ENCODE assay signal across 13 mouse cellular contexts in genomic region chr12:105981974-105982305, GRCm38 (mm10). TPM values are rescaled to one million over a fixed set of nuclear protein-coding genes. Genes with fewer than 3 reads are reported as not detected.
A peak's percentile ranks its signal among the peaks of the same experiment; 100 is the strongest.
DNase-seq lines count a peak whose midpoint lies in the region; ATAC-seq lines count a peak whose summit lies in the region.
"Had no signal": no experiment of that assay in that cellular context is flagged by ENCODE, and none has a peak within 500 bp of the region (broad histone marks: within the 10 kb centered on the region; RNA-seq: fewer than 3 reads in every experiment).

No protein-coding gene starts in this region.

- DNase-seq in heart, postnatal 4 days, result no peak
- DNase-seq in liver, embryonic 11.5 days (ENCODE audit: low spot score), result no peak
- DNase-seq in liver, result no peak
- DNase-seq in embryonic facial prominence, embryonic 10.5 days (ENCODE audit: low spot score), result no peak
- DNase-seq in adrenal gland, postnatal 4 days (ENCODE audit: low spot score in 2 of 2), result no peak
- DNase-seq: B cell, adult 2 months had no signal

- H3K4me3 ChIP-seq in heart, embryonic 11.5 days (ENCODE audit: low read depth, low read length), result peak overlapping the region; percentile 18
- peak overlapping the region; percentile 37 for H3K4me3 ChIP-seq in liver, embryonic 11.5 days (ENCODE audit: low read depth, low read length)
- peak overlapping the region; percentile 40; the same call in 1 of the 2 replicates for H3K4me3 ChIP-seq in embryonic facial prominence, embryonic 10.5 days
- H3K4me3 ChIP-seq in liver, embryonic 16.5 days (ENCODE audit: low read depth, low read length), result peak overlapping the region; percentile 42; the same call in 1 of the 2 replicates
- H3K4me3 ChIP-seq: hindbrain, embryonic 15.5 days had no signal

- peaks cover 6% of the 10 kb centered on the region; the same call in 1 of the 2 replicates for H3K9me3 ChIP-seq in heart, embryonic 11.5 days (replicated peaks; ENCODE audit: control insufficient read depth, low read length)
- H3K9me3 ChIP-seq in liver, embryonic 11.5 days (ENCODE audit: control insufficient read depth, low read length), result peaks cover 4% of the 10 kb centered on the region
- peaks cover 8% of the 10 kb centered on the region for H3K9me3 ChIP-seq in embryonic facial prominence, embryonic 10.5 days
- H3K9me3 ChIP-seq in liver, embryonic 16.5 days (replicated peaks; ENCODE audit: control insufficient read depth, low read length), result peaks cover 3% of the 10 kb centered on the region
- H3K9me3 ChIP-seq: hindbrain, embryonic 15.5 days had no signal

- H3K4me2 ChIP-seq in heart, embryonic 11.5 days, result peak overlapping the region; percentile 62
- peak overlapping the region; percentile 55 for H3K4me2 ChIP-seq in liver, embryonic 11.5 days
- H3K4me2 ChIP-seq in liver, embryonic 16.5 days (ENCODE audit: low read depth, low read length), result peak overlapping the region; percentile 58; the same call in 1 of the 2 replicates
- H3K4me2 ChIP-seq: hindbrain, embryonic 15.5 days had no signal

- no peak; the same call in 1 of the 2 replicates for ATAC-seq in heart, embryonic 11.5 days (replicated peaks; ENCODE audit: insufficient number of reproducible peaks, low FRiP score, low TSS enrichment)
- ATAC-seq in liver, embryonic 11.5 days (replicated peaks; ENCODE audit: low FRiP score), result peak; percentile 57; the same call in 1 of the 2 replicates
- no peak for ATAC-seq in liver, embryonic 16.5 days (ENCODE audit: low read depth)
- no peak for ATAC-seq in erythroid progenitor cell, adult 5-6 weeks (replicated peaks; ENCODE audit: low FRiP score, poor library complexity, severe bottlenecking)
- ATAC-seq: forebrain, embryonic 14.5 days; midbrain, embryonic 16.5 days; Patski had no signal

- H3K27ac ChIP-seq in heart, embryonic 11.5 days (ENCODE audit: low read depth, low read length), result no peak overlapping the region
- no peak overlapping the region for H3K27ac ChIP-seq in liver, embryonic 11.5 days (ENCODE audit: low read depth, low read length)
- H3K27ac ChIP-seq in embryonic facial prominence, embryonic 10.5 days (replicated peaks), result no peak overlapping the region
- H3K27ac ChIP-seq in liver, embryonic 16.5 days (ENCODE audit: low read length), result no peak overlapping the region
- H3K27ac ChIP-seq: hindbrain, embryonic 15.5 days had no signal

- H3K4me1 ChIP-seq in heart, embryonic 11.5 days (ENCODE audit: control insufficient read depth, insufficient read depth, low read length), result no peaks in the 10 kb centered on the region
- peaks cover 5% of the 10 kb centered on the region; the same call in 1 of the 2 replicates for H3K4me1 ChIP-seq in liver, embryonic 11.5 days (replicated peaks; ENCODE audit: control insufficient read depth, insufficient read depth, low read length)
- peaks cover 9% of the 10 kb centered on the region for H3K4me1 ChIP-seq in embryonic facial prominence, embryonic 10.5 days
- peaks cover 4% of the 10 kb centered on the region; the same call in 1 of the 2 replicates for H3K4me1 ChIP-seq in liver, embryonic 16.5 days (ENCODE audit: control insufficient read depth, low read depth, low read length)
- H3K4me1 ChIP-seq: hindbrain, embryonic 15.5 days had no signal

- no peak overlapping the region for H3K9ac ChIP-seq in heart, embryonic 11.5 days (ENCODE audit: low read depth, low read length)
- H3K9ac ChIP-seq in liver, embryonic 11.5 days (ENCODE audit: low read depth, low read length), result no peak overlapping the region
- no peak overlapping the region for H3K9ac ChIP-seq in liver, embryonic 16.5 days (ENCODE audit: low read depth, low read length)
- H3K9ac ChIP-seq: hindbrain, embryonic 15.5 days had no signal

- H3K27me3 ChIP-seq in heart, embryonic 11.5 days (ENCODE audit: control insufficient read depth, insufficient read depth, low read length), result no peaks in the 10 kb centered on the region
- H3K27me3 ChIP-seq in liver, embryonic 11.5 days (replicated peaks; ENCODE audit: control insufficient read depth, insufficient read depth, low read length), result no peaks in the 10 kb centered on the region
- no peaks in the 10 kb centered on the region for H3K27me3 ChIP-seq in embryonic facial prominence, embryonic 10.5 days (replicated peaks; ENCODE audit: low read depth, poor library complexity, severe bottlenecking)
- H3K27me3 ChIP-seq in liver, embryonic 16.5 days (ENCODE audit: control insufficient read depth, insufficient read depth, low read depth, low read length), result no peaks in the 10 kb centered on the region
- H3K27me3 ChIP-seq: hindbrain, embryonic 15.5 days had no signal

- no peaks in the 10 kb centered on the region for H3K36me3 ChIP-seq in heart, embryonic 11.5 days (ENCODE audit: control insufficient read depth, insufficient read depth, low read length)
- H3K36me3 ChIP-seq in liver, embryonic 11.5 days (ENCODE audit: control insufficient read depth, insufficient read depth, low read length), result no peaks in the 10 kb centered on the region
- no peaks in the 10 kb centered on the region for H3K36me3 ChIP-seq in embryonic facial prominence, embryonic 10.5 days (replicated peaks)
- H3K36me3 ChIP-seq in liver, embryonic 16.5 days (ENCODE audit: control insufficient read depth, insufficient read depth), result no peaks in the 10 kb centered on the region
- H3K36me3 ChIP-seq: hindbrain, embryonic 15.5 days had no signal

- 91% methylated on average over 6 of the region's 7 CpGs for WGBS in heart, embryonic 11.5 days (ENCODE audit: insufficient replicate concordance)
- WGBS in liver, embryonic 11.5 days, result 59% methylated on average over 7 of the region's 7 CpGs
- 73% methylated on average over 7 of the region's 7 CpGs for WGBS in embryonic facial prominence, embryonic 10.5 days
- WGBS in liver, embryonic 16.5 days (ENCODE audit: insufficient replicate concordance), result 60% methylated on average over 7 of the region's 7 CpGs

RNA-seq across cellular contexts. Expression of gene Vrk1, which starts 28.1 kb away (rescaled TPM):
- 49.8 and 52.4 TPM in 2 replicates for polyA plus RNA-seq in heart, embryonic 11.5 days (2014; fragmentation: Nextera tagmentation; extraction: Ambion mirVana)
- total RNA-seq in heart, postnatal 4 days (2021), result 10 to 100 TPM; 26.4 to 28.0 TPM
- 161 and 179 TPM in 2 replicates for polyA plus RNA-seq in liver, embryonic 11.5 days (2014; fragmentation: Nextera tagmentation; extraction: Ambion mirVana)
- 113 and 115 TPM in 2 replicates for polyA plus RNA-seq in embryonic facial prominence, embryonic 10.5 days (2016; fragmentation: Nextera tagmentation; extraction: Ambion mirVana)
- 69.1 and 74.1 TPM in 2 replicates for polyA plus RNA-seq in liver, embryonic 16.5 days (2015; fragmentation: Nextera tagmentation; extraction: Ambion mirVana)
- total RNA-seq in adrenal gland, postnatal 4 days (2021), result 10 to 100 TPM; 33.5 to 37.9 TPM
- total RNA-seq in erythroid progenitor cell, adult 5-6 weeks (2015; ENCODE audit: low replicate concordance), result 56.6 and 67.8 TPM in 2 replicates
- total RNA-seq in erythroid progenitor cell, adult 5-6 weeks (2017; ENCODE audit: low replicate concordance), result 94.3 and 104 TPM in 2 replicates
